Mouse (Mus musculus) spleen, embryonic (tissue): ENCODE data around the gene Cyth3.

Experiments used
- CTCF ChIA-PET: fragments of 350-600 bp; sonication (Branson Sonifier 250); formaldehyde crosslinking; loops from one replicate; lab custom pipeline; 2022; lab: Charles Lee

Cyth3 gene

DNA sequence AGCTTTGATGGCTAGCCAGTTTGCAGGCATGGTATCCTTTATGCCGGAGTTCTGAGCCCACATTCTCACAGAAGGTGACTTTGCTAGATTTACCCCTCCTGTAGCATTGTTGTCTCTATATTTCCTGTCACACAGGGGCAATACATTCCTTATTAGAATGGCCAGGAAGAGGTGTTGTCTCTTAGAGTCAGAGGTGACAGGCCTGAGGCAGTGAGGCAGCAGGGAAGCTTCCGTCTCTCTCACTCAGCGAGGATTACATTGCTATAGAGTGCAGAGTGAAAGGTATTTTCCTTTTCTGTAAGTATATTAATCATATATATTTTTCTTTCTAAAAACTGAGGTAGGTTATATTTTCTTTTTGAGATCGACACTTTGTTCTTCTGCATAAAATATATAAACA is 11.6 kb downstream of the Cyth3 start:
- CTCF ChIA-PET: no interaction called here

DNA sequence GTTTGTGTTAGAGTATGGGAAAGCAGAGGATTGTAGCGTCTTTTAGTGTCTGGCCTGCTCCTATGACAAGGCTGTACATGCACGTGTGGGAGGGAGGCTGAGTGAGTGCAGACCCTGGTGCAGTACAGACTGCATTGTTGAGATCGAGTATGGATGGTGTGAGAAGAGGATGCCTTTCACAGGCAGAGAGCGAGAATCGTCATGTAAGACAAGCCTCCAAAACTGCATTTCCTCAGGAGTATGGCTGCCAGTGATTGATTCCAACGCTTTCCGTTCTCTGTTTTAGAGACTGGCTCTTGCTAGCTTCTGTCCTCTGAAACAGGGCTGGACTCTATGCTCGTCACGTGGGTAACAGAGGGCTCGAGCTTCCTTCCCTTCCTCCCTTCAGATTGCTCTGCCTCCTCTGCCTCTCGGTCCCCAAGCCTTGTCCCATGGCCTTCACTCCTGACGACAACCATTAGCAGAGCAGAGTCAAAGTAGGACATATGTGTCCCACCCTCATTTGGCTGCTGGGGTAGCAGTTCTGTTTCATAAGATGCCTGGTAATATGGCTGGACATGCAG is 12.4 kb downstream of the Cyth3 start:
- CTCF ChIA-PET: no interaction called here

DNA sequence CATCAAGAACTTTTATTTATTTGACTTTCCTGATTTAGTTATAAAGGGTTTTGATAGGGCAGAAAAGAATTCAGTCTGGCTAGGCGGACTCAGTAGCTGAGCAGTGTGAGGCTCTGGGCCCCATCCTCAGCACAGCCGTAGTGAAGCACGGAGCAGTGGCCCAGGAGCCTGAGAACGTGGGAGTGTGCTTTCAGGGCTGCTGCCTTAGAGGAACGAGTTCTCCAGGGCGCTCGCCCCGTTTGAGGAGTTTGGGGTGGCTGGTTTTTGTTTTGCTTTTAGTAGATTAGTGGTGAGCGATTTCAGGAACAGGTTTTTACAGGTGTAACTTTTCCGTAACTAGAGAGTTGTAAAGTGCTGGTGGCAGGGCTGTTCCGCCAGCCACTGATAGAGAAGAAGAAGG is 13.1 kb downstream of the Cyth3 start:
- CTCF ChIA-PET: no interaction called here

DNA sequence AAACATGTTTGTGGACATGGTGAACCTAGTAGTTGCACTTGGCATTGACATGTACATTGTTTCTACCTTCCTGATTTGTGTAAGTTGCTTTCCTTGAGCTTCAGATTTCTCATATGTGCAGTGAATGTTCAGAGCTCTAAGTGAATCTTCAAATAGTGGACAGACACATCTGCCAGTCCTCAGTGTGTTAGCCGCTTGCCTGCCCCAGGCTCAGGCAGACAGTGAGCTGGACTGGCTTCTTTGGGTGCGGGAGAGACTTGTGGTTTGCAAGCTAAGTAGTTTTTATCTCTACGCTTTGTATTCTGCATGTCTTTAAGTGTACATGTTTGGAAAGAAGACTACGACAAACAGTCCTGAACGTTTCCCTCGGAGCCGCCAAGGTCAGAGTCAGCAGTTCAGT is 13.9 kb downstream of the Cyth3 start:
- CTCF ChIA-PET: no interaction called here

DNA sequence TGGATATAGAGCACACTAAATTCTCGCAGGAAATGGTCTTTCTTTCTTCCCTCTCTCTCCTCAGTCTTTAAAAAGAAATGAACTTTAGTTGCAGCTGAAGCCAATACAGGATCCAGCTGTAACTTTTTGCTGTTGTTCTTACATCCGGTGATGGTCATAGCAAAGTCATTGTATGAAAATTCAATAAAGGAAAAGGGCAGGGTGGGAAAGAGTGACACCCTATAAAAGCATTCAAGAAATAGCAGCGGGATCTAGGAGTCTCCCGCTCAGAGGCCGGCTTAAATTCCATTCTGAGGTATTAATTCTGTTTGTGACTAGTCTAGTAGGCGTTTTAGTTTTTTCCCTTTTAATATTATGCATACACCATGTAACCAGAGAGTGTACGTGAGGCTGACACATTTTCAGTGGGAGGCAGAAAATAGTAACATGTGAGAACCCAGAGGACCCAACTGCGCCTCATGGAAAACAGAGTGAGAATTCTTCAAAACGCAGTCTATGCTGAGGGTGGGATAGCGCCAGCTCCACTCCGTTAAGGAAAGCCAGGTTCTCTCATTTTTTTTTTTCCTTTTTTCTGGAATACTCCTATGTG is 15.7 kb downstream of the Cyth3 start:
- CTCF ChIA-PET: no interaction called here

DNA sequence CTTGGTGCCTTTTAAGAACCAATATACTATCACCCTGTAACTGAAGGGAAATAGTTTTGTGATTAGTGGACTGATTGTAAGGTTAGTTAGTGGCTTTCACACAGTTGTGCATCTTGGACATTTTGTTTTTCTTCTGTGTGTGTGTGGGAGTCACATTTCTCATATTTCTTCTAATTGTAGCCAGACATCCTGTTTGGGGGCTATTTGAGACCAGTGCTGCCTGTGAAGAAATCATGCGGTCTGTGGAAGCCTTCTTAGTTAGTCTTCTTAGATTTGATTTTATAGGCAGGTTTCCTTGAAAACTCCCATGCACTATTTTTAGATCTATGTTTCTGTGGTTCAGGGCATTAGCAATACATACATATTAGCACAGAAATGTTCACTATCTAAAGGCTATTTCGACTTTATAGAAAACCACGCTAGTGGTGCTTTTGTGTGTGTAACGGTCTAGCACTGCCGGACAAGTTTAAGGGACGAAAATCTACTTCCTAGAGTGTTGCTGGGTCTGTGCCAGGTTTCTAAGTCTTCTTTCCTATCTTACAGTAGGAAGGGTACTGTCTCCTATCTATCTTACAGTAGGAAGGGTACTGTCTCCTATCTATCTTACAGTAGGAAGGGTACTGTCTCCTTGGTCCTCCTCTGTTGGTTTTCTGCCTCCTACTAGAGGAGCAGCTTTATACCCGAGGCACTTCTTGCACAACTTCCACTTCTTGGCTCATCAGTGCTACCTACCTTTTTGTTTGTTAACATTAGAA is 16.4 kb downstream of the Cyth3 start:
- CTCF ChIA-PET: interaction anchor here (1.1 kb wide), 1 partner anchor 13 kb away, joined by 19 read pairs; no protein-coding TSS in a partner anchor

DNA sequence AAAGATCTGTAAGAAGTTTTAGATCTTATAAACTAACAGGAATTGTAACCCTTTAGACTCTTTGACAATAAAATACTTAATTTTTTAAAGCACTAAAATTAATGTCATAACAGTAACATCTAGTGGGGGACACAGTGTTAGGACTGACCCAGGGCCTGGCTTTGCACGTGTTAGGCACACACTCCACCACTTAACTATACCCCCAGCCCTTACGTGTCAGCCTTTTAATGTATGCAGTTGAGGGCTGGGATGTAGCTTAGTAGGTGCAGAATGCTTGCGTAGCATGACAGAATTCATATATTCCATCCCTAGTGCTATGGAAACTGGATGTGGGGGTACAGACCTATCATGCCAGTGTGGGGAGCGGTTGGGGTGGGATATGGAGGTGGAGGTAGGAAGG is 17.1 kb downstream of the Cyth3 start:
- CTCF ChIA-PET: interaction anchor here (0.5 to 1.1 kb wide), 2 partner anchors 14 to 555 kb away, joined by 4 to 19 read pairs; no protein-coding TSS in a partner anchor

DNA sequence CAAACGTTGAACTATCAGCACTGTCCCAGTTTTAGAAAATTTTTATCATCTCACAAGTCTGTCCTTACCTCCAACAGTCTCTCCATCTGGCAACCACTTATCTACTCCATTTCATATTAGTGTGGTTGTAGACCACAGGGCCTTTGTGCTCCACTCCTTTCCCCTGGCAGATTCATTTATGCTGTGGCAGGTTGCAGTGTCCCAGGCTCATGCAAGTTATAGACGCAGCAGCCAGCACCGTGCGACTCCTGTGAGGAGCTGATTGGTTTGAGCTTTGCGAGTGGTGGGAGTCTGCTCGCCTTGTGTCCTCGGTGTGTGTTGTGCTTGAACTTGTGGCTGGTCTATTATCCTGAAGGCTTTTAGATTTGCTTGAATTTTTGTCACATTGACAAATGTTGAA is 17.6 kb downstream of the Cyth3 start:
- CTCF ChIA-PET: interaction anchor here (0.5 to 1.1 kb wide), 2 partner anchors 14 to 555 kb away, joined by 4 to 19 read pairs; no protein-coding TSS in a partner anchor

DNA sequence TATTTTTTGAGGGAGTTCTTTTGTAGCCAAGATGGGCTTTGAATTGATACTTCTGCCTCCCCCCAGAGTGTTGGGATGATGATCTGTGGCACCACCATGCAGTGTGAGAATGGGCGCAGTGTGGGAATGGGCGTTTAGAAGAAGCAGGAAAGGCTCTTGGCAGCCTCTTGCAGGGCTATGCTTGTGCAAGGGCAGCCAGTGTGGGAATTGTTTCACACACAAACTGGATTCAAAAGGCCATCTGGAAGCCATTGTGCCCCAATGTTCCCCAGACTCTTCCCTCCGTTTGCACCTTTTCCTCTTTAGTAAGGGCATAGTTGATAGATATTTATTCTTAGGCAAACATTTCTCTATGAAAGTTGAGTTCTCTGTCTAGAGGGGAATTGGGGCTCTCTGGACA is 19.3 kb downstream of the Cyth3 start:
- CTCF ChIA-PET: no interaction called here

DNA sequence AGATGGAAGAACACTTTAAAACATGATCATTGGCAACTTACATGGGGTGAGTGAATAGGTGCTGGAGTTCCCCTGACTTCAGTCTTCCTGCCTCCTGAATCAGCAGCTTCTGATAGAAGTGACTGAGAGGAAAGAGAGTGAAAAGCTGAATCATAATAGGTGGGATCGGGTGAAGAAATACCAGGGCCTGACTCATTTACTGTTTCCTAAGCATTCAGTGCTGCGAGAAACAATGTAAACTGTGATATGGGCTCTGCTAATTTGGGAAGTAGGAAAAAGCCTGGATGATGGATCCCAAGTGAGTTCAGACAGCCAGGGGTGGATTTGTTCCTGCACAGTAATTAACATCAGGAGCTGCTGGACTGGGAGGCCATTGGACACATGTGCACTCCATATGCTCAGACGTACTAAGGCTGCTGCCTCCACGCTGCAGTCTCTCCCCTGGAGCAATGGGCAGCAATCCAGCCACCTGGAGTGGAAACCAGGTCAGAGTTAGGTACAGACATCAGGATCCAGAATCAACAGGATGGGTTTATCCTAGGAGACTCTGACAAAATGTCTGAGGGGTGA is 20.1 kb downstream of the Cyth3 start:
- CTCF ChIA-PET: no interaction called here

DNA sequence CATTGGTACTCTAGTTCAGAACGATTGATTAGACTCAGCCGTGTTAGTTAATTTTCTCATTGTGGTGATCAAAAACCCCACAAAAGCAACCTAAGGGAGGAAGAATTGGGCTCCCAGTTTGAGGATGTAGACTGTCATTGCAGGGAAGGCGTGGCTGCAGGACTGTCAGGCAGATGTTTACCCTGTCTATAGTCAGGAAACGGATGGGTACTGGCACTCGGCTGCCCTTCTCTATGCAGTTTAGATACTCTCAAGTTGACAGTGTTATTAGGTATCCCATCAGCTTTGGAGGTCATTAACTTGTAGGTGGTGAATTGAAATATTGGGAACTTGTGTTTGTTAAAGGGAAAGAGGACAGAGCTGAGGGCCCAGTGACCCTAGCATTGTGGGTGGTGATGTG is 23.7 kb downstream of the Cyth3 start:
- CTCF ChIA-PET: no interaction called here

DNA sequence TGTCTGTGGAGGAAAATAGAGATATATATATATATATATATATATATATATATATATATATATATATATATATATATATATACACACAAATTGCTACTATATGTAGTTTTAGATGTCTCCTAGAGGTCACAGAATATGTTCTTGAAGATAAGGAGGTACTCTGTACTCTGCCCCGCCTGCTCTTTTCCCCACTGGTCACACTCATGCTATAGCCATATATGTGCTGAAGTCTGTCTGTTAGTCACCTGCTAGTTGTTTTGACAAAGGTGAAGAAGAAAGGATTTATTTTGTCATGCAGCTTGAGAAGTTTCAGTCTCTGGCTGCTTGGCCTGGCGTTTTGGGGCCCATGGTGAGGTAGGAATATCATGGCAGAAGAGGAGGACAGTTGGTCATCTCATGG is 25.2 kb downstream of the Cyth3 start:
- CTCF ChIA-PET: no interaction called here

DNA sequence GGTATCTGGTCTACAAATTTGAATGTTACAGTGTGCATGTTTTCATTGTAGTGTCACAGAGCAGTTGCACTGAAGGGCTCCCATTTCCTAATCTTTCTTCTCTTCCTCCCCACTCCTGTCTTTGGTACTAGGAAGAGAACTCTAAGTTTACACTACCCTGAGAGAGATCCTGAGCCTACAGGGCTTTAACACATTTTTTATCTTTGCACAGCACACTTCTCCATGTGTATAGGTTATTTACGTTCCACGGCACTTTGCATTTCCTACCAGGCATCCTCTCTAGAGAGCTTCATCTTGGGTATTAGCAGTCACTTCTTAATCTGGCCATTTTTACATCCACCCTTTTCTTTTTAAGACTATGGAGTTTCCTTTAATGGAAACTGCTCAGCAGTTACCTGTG is 25.8 kb downstream of the Cyth3 start:
- CTCF ChIA-PET: no interaction called here

DNA sequence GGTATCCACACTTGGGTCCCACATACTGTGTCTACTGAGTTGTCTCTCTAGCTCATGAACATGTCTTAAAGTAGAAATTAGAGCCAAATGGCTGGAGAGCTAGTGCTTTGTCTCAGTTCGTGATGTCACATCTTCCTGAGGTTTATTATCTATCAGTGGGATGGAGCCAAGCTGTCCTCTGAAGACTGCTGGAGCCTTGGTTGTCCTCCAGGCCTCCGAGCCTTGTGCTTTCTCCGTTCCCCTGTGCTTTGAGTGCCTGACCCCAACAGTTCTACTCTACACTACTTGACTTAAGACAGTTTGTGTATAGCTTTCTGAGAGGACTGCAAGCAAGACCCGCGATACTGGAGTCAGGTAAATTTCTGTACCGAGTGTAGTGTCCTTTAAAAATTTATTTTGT is 26.9 kb downstream of the Cyth3 start:
- CTCF ChIA-PET: no interaction called here

DNA sequence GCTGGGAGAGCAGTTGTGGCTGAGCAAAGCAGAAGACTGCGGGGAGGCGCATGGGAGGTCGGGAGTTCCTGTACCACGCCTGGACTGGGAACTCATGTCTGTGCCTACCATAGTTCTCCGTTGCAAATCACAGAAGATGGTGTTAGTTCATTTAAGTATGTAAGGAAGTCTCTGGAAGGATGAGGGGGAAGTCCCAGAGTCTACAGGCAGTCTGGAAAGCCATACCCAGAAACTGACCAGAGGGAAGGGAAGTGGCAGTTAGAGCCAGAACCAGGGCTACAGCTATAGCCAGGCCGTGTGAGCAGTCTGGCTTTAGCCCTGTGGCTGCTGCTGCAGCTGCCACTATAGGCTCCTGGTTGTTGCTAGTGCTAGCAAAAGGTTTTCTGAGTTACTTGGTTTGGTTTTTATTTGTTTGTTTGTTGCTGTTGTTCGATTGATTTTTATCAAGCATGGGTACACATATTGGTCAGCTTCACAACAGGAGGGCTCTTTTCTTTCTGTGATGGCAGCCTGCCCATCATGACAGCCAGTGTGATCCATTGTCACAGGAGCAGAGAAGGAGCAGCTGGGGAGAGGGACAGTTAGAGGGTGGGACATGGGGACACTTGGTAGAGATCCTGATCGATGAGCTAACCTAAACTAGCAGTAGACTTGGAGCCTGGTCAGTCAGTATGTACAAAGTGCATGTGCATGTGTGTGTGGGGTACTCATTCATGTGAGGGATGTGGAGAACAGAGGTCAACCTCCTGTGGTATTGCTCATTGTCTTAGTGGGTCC is 29.8 kb downstream of the Cyth3 start:
- CTCF ChIA-PET: no interaction called here

DNA sequence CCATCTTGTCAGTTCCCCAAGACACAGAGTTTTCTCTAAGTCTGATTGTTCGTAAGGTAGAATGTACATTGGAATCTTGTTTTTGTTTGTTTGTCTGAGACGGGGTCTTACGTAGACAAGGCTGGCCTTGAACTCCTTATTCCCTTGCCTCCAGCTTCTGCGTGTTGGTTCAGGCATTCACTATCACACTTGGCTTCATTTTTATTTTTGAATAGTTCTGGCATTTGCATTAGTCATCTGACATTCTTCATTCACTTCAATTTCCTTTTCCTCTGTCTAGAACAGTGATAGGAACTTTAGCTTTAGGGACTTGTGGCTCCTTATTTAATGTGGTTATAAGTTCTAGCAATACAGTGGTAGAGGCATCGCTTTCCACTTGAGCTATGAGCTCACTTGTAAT is 31.2 kb downstream of the Cyth3 start:
- CTCF ChIA-PET: no interaction called here

DNA sequence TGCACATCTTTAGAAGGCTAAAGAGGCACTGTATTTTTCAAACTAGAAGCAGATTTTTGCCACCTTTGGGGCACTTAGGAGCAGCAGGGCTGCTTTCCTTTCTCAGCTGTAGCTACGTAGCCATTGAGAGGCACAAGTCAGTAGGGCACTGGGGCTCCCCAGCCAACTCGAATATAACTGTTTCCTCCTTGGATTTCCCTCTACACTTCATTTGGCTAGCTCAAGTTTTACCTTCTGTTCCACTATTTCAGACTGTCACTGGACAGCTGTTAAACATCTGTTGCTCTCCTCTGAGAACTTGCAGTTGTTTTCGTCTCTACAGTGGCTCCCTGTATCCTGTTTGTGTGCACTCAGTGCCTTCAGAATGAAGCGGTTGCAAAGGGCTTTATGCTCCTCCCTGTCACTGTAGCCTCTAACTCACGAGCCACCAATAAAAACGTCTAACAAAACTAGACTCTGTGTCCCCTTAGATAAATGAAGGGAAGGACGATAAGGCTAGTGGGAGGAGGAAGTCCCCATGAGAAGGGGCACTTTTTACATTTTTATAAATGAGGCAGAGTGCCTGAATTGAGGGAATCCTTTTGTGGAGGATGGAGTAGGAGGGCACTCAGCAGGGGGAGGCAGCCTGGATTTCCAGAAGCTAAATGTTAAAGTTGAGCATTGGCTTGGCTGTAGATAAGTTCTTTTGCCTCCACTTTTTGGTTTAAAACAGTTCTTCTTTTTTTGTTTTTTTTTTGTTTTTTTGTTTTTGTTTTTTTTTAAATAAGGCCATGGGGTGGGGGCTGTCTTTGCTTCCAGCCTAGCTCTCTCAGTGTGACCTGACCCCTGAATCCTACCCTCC is 32.6 kb downstream of the Cyth3 start:
- CTCF ChIA-PET: interaction anchor here (0.7 kb wide), 1 partner anchor 1136 kb away, joined by 7 read pairs; no protein-coding TSS in a partner anchor

DNA sequence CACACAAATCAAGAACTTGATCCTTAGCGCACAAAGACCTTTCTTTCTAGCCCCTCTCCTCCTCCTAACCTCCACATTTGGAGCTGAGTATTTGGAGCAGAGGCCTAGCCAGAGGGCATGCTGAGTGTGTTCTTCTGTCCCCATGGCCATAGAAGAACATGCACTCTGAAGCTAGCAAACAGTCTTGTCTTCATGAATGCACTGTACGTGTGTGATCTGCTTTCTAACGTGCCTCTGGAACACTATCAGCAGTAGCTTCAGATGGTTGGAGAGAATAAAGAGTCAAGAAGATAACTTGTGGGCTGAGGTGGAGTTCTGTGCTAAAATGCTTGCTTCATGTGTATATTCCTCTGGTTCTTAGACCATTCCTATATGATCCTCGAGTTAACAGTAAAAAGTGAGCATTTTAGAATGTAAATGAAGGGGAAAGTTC is 33.3 kb downstream of the Cyth3 start:
- CTCF ChIA-PET: interaction anchor here (0.7 kb wide), 1 partner anchor 1136 kb away, joined by 7 read pairs; no protein-coding TSS in a partner anchor

DNA sequence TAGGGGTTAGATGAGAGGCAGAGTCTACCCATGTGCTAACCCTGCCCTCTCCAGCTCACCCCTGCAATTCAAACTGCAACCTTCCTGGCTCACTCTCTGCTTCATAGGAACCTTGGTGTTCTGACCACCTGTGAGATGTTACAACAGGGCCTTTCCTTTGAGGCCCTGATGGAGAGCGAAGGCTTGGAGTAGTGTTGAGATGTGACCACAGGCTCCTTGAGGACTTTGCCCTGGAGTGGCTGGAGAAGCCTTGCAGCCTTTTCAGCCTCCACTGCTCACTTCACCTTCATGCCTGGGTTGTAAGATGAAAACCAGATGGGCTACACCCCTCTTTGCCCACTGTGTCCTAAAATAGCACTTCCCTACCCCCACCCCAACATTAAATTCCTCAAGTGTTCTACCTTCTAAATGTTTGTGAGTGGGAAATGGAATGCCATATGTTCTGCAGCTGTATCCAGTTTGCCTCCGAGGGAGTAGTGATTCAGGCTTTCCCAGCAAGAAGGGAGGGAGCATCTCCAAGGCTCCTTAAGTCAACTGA is 34.5 kb downstream of the Cyth3 start:
- CTCF ChIA-PET: no interaction called here

DNA sequence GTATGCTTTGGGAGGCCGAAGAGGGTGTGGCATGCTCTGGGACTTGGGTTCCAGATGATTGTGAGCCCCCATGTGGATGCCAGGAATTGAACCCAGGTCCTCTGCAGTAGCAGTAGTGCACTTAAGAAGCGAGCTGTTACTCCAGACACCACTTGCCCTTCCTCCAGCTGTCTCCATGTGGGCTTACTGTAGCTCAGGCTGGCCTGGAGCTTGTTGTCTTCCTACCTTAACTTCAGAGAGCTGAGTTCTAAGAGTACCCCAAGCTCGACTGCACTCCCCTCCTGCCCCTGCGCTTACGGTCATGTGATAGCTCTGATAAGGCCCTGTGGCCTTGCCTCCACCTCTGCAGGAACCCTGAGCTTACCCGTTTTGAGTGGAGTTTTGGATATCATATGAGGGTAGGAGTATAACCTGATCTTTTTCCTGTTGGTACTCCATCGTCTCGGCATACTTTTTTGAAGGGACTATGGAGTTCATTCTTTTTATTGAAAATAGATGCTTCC is 36.8 kb downstream of the Cyth3 start:
- CTCF ChIA-PET: no interaction called here
